Mouse (Mus musculus) left cerebral cortex, postnatal 14 days (tissue): ENCODE results near the gene Phactr1. TPM values are rescaled to one million over a fixed set of nuclear protein-coding genes. Genes with fewer than 3 reads are reported as not detected.

Experiments
- DNase-seq, 2 experiments: peaks; one replicate each; pipeline ENCODE4 v3.0.0; 2021 to 2022; ENCODE audit warnings: low spot score in 2 of 2, mixed read lengths in 1 of 2
- intact Hi-C: fragments of 180-260 bp; cut with DNase I; formaldehyde crosslinking; loops from one replicate; pipeline ENCODE4 v1.15.1; 2025
- total RNA-seq, 2 experiments: library from RNA; stranded (reverse); gene quantifications; 2 replicates each; pipeline ENCODE4 v1.2.3; 2021

The Phactr1 gene
- total RNA-seq, 2 experiments from 2014 or later, result 449 to 512 TPM

DNA sequence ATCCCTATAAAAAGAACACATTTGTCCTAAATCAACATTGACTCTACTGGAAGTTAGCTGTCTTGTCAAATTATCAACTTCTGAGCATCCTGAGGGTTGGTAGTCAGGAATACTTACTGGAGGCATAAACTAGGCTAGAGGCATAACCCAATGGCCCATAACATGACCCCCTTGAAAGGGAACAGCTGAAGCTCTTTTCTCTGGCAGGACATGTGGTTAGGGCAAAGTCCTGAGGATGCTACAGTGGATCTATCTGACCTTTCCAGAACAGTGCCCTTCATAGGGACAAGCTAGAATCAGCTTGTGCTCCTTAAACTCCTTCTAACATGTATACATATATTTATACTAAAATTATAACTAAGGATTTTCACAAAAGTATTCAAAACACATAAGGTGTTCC lies 61.8 kb downstream of the Phactr1 start:
- no peak for DNase-seq
- intact Hi-C loops, result no loop called here

DNA sequence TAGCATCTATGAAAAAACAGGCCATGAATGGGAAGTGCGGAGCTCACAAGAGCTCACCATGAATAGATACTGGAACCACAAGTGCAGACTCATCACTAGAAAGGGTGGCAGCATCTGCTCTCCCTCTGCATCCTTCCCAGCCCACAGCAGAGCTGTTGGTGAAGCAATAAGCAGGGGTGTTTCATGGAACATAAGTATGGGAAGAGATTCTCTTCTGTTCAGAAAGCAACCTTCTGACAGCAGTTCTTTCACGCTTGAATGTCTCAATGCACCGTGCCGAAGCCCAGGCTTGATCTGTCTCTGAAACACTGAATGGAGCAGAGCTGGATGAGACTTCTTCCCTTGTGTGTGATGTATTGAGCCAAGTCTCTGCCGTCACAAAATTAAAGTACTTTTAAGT lies 64.0 kb downstream of the Phactr1 start:
- DNase-seq, result peak; percentile 43 to 74
- intact Hi-C loops, result no loop called here

DNA sequence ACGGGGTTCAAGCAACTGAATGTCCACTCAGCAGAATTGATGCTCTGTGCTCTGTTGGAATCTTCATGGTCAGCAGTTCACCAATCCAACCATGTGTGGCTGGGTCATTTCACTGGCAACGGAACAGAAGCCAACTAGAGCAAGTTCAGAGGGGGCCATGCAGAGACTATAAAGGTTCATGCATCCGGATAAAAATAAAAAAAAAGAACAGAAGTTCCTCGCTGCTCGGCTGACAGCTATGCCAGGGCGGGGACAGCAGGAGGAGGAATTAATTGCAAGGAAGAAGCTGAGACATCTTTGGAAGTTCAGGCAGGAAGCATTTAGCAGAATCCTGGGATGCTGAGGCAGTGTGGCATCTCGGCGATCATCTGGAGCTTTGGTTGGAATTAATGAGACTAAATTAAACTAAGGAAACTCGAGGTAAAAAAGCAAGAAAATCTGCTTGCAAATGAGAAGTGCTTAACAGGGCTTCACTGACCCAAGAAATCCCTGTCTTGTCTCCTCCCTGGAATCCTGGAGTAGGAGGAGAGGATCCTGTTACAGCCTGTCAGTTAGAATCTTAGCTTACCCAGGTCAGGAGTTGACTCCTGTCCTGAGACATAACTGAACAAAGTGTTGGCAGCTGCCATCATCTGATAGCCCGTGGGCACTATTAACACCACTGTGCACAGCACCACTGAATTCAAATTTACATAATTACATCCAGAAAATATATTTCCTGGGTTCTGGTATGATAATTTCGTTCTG lies 77.4 kb downstream of the Phactr1 start:
- intact Hi-C loops, result no loop called here
- DNase-seq, result peak; percentile 56 to 62

DNA sequence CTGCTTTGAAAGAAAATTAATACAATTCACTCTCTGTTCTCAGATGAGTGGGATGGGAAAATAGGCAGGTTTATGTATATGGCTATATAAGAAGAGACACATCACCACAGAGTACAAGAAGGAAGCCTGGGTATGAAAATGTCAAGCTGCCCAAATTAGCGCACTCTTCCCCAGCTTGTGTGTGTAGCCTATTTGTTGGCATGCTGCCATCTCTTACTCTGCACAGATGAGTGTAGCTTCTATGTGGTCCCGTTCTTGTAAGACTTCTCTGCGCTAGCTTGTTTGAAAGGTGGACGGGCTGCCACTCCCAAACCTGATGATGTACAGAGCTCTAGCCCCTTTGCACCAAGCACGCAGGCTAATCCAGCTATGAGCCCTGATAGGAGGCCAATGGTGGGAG lies 78.7 kb downstream of the Phactr1 start:
- DNase-seq, result peak; percentile 65 to 83
- intact Hi-C loops, result no loop called here

DNA sequence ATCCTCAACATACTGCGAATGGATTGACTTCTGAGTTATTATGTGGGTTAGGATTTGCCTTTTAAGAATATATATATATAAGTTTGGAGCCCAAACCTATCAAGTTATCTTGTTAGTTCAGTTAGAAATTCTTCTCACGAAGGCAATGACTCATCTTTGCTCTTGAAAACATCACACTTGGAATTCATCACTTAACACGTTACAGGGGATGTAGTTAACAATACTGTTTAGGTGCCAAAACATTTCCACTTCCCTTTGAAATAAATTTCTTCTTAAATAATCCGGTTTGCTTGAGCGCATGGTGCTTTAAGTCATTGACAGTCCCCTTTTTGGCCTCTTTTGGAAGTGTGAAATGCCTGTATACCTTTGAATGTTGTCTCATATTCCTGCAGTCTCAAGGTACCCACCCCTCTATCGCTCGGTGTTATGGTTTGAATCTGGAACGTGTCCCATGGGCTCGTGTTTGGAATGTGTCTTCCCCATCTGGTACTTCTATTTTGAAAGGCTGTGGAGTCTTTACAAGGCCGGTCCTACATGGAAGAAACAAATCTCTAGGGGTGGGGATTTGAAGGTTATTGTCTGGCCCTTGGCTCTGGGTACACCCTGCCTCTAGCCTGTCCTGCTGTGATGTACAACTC lies 80.6 kb downstream of the Phactr1 start:
- peak in 1 of 2 experiments; percentile 56 for DNase-seq
- intact Hi-C loops, result no loop called here

DNA sequence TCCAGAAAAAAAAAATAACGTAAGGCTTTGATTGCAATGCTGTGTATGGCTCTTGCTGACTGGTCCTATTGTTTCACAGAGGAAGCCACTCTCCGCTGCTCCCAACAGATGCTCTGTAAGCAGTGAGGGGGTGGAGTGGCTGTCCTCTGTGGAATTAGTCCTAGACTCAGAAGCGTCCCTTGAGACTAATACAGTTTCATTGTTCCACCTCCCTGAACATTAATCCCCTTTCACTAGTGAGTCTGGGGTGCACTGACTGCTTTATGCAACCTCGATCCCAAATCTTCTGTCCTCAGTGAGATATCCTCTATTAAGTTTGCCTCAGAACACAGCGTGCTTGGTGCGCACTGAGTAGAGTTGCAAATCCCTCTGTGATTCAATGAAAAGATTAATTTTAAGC lies 91.9 kb downstream of the Phactr1 start:
- intact Hi-C loops, result no loop called here
- no peak for DNase-seq

DNA sequence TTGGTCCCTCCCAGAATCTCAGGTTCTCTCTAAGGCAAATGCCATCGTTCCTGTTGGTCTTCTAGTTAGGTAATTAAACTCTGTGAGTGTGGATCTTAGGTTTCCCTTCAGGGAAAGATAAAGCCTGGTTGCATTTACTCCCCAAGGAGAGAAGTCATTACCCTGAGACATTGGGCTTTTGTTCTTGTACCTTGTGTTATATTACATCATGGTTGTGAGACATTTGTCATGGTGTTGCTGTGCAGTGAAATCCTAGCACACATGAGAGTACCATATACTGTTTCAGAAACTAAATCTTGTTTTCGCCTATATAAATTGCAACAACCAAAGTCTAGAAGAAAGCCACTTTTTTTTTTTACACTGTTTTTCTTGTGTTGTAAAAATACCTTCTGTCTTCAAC lies 93.6 kb downstream of the Phactr1 start:
- DNase-seq, result no peak
- intact Hi-C loops, result no loop called here

DNA sequence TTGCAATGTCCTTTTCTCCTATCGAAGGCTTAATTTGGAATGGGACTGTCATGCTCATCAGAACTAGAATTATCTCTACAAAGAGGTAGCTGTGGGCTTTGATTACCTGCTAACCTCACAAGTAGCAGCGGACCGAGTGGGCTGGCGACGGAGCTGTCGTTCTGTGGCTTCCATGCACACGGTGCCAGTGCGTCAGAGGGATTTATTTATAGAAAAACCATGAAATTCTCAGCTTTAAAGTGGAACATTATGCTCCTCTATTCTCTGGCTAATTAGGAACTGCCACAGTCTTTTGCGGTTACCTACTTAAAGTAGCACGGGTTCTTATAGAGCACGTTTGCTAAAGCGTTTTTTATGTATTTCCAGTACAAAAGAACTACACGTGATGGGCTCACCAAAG lies 101.7 kb downstream of the Phactr1 start:
- peak; percentile 67 to 85 for DNase-seq
- intact Hi-C loops, result loop anchor here (10.0 kb wide), 1 partner anchor 107 kb away; no protein-coding TSS in a partner anchor

DNA sequence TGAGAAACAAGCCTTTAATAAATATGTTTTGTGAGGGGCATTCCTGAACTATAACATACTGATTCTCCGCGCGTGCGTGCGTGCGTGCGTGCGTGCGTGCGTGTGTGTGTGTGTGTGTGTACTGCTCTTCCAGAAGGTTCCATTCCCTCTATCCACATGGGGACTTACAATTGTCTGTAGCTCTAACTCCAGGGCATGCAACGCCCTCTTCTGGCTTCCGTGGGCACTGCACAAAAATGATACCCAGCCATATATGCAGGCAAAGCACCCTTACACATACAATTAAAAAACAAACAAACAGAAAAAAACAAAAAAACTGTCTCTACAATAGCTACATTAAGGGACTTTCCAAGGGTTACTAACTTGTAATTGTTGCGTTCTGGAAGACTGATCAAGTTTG lies 108.8 kb downstream of the Phactr1 start:
- peak in 1 of 2 experiments; percentile 67 for DNase-seq

DNA sequence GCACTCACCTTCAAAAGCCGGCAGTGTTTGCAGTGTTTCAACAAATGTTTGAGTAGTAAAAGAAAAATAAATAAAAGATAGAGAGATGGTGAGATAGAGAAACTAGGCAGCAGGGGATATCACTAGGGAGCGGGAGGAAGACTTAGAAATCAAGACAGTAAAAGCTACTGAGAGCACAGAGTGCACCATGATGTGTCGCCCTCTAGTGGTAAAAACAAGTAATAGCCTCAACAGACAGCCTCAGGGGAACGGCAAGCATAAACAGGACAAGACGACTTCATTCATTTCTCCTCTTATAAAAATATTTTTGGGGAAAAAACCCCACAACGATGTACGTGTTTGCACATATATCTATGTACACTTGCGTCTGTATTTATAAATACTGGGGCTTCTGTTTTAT lies 111.9 kb downstream of the Phactr1 start:
- intact Hi-C loops, result loop anchor here (10.0 kb wide), 1 partner anchor 167 kb away; no protein-coding TSS in a partner anchor
- DNase-seq, result peak in 1 of 2 experiments; percentile 46

More for the DNA sequence above, 108.8 kb downstream of the Phactr1 start:
- intact Hi-C loops, result loop anchor here (10.0 kb wide), 1 partner anchor 114 kb away; no protein-coding TSS in a partner anchor

DNA sequence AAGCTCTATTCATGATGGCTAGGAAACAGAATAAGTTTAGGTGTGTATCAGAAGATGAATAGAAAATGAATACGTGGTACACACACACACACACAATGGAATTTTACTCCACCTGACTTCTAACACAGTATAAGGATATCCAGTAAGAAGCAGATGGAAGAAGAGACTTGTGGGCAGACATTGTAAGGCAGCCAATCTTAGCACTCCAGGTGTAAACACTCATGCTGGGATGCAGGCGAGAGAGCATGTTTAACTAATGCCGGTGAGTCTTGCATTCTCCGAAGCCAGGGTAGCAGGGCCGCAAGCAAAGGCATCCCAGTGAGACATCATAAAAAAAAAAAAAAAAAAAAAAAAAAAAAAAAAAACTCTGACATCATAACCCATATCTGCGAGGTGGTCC lies 120.1 kb downstream of the Phactr1 start:
- no peak for DNase-seq
- intact Hi-C loops, result no loop called here

DNA sequence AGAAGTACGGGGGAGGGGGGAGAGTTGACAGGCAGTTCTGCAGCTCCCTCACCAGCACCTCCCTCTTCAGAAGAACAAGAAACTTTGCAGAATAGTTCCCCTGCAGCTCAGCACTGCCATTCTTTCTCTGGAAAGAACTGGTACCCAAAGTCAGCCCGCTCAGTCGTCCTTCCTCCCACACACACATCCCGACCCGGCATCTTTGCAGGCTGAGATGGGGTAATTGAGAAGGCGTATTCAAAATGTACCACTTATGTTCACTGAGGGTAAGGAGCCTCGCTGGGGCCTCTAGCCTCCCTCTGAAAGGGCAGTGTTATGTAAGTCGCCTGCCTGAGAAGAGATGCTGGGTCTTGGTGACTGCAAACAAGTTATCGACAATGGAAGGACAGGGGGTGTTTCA lies 123.9 kb downstream of the Phactr1 start:
- intact Hi-C loops, result no loop called here
- no peak for DNase-seq

DNA sequence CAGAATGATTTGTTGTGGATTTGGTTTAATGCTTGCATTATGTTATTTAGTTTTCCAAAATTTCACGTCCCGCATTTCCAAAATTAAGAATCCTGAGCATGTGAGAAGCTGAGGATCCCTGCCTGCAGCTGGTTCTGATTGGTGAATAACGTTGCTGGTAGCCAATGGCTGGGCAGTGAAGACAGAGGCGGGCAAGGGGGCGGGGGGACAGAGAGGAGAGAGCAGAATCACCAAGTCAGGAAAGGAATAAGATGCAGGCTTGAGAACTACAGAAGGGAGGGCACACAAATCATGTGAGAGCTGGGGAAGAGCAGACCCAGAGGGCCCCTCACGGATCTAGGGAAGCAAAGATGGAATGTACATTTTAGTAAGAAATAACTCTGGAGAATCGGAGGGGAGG lies 132.3 kb downstream of the Phactr1 start:
- DNase-seq, result peak in 1 of 2 experiments; percentile 59
- intact Hi-C loops, result no loop called here

DNA sequence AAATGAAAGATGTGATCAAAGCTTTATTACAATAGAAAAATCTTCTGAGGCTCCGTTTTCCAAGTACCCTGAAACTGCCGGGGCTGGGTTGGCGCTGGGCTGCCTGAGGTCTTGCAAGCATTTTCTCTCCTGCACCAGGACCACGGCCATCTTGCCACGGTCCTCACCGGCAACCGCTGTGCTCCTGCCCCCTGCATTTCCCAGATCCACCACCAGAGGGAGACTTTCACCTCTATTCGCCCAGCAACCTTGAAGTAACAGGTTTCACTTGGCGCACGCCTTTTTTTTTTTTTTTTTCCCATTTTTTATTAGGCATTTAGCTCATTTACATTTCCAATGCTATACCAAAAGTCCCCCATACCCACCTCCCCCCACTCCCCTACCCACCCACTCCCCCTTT lies 138.0 kb downstream of the Phactr1 start:
- DNase-seq, result peak in 1 of 2 experiments; percentile 71
- intact Hi-C loops, result no loop called here

DNA sequence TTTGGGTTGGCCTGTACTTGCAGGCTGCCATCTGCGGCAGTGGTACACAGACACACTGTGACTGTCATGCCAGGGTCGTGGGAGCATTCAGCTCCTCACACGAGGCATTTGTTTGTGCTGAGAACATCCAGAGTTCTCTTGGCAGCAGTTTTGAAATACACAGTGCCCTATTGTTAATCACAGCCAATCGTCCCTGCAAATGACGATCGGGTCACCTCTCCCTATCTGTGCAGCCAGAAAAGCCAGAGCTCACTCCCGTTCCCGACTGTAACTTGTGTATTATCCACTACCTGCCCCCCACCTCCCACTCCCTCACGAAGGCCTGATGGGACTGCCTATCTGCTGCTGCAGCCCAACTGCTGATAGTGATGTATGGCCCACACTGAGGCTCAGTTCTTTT lies 140.1 kb downstream of the Phactr1 start:
- intact Hi-C loops, result loop anchor here (2.0 to 5.0 kb wide), 2 partner anchors 138 to 243 kb away; no protein-coding TSS in a partner anchor
- DNase-seq, result peak in 1 of 2 experiments; percentile 60

DNA sequence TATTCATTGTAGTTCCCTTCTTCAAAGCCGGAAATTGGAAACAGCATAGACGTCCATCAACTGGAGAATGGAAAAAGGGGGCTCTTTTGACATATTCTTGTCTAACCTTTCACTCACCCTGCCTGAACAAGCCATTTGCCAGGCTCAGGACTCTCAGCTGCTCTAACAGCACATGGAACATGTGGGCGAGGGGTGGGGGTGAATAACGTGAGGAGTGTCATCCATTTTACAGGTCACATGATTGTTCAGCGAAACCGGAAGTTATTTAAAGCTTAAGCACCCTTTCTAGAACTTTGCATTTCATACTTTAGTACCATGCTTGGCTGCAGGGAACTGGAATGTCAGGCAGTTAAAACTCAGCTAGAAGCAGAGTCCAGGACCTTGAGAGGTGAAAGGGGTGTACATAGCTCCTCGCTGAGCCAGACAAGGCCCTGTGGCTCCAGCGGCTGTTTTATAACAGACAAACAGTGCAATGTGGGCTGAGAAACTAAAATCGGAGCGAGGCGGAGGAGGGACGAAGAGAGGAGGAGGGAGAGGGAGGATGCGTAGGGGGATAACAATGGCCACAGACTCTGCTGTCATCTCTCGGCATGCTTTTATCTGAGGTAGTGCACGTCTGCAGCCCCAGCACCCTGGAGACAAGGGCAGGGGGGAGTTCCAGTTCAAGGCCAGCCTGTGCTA lies 141.1 kb downstream of the Phactr1 start:
- DNase-seq, result no peak
- intact Hi-C loops, result loop anchor here (2.0 to 5.0 kb wide), 3 partner anchors 139 to 244 kb away; no protein-coding TSS in a partner anchor

DNA sequence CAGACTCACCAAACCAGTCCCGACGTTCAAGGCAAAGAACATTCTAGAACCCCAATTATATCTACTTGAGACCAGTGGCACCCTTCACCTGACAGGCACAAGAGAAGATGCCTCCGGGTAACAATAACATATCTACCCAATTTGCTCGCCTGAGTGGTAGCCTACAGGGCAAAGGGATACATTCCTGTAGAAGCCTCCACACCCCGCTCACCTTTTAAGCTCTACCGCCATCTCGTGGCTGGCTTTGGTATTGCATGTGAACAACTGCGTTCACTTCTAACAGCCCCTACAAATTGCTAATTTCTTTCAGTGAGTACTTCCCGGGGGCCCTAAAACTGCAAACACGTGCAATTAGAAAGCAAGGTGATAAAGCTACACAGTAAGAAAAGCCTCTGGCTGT lies 142.1 kb downstream of the Phactr1 start:
- intact Hi-C loops, result loop anchor here (2.0 to 5.0 kb wide), 2 partner anchors 200 to 245 kb away; no protein-coding TSS in a partner anchor
- peak; percentile 78 to 90 for DNase-seq

DNA sequence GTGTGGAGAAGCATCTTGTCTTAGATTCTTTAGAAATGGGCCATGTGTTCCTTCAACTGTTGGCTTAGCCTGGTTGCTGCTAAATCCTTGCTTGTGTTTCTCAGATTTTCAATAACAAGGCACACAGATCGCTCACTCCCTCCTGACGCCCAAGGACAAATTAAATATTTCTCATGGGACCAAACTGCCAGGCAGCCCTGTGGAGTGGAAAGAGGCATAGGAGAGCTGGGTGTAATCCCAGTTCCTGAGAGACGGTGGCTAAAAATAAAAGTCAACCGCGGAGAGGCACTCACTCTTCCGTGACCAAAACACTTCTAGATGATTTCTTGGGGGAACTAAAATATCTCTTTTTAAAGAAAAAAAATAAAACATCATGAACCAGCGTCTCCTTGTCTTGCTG lies 143.5 kb downstream of the Phactr1 start:
- intact Hi-C loops, result loop anchor here (2.0 to 5.0 kb wide), 2 partner anchors 201 to 247 kb away; no protein-coding TSS in a partner anchor

DNA sequence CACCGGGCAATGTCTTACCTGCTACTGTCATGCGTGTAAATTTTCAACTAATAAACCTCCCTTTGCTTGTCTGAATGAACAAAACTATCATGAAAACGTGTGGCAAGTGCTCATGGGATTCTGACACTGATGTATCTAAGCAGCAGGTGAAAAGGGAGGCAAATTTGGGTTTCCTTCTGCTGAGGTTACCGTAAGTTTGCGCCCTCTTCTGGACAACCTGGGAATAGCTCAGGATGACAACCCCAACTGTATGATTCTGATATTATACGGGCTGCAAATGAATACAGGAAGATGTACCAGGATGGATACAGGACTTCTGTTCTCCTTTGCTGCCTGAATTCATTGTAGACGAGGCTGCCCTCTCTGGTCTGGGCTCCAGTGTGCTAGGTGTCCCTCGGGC lies 146.2 kb downstream of the Phactr1 start:
- intact Hi-C loops, result no loop called here
- peak; percentile 57 to 68 for DNase-seq

More for the DNA sequence above, 143.5 kb downstream of the Phactr1 start:
- no peak for DNase-seq

DNA sequence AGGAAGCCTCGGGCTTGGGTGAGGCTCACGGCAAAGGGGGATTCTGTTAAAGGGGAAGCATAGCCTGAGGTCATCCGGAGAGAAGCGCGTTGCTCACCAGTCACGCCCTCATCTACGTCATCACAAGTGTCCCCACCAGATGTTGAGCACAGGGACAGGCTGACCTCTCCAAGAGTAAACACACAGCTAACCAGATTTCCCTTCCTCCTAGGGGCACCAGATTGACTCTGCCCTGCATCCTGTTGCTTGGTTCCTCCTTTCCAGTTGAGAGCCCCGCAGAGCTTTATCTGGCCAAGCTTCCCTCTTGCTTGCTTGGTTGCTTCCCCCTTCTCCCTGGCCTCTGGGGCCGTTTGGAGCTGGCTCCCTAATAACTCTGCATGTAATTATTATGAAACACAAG lies 148.6 kb downstream of the Phactr1 start:
- no peak for DNase-seq
- intact Hi-C loops, result no loop called here
